Mouse (Mus musculus) testis, adult 2 months (tissue): Measurements from ENCODE around the gene 1700074P13Rik.

Experiments
- CTCF ChIP-seq: fragments of 200-500 bp; IDR thresholded peaks from 2 replicates; pipeline ENCODE4 v1.5.1; 2012; ENCODE audit warnings: low read depth, mild to moderate bottlenecking, inconsistent platforms, low read length, moderate library complexity; ENCODE audit not compliant: control insufficient read depth, insufficient read depth, insufficient replicate concordance
- POLR2A ChIP-seq: fragments of 200-500 bp; IDR thresholded peaks from 2 replicates; pipeline ENCODE4 v1.6.1; 2012; ENCODE audit warnings: low read depth, mild to moderate bottlenecking, inconsistent platforms, low read length, moderate library complexity; ENCODE audit not compliant: control insufficient read depth

GRCm38 (mm10) chr6:40894716-40895115 is 45.6 kb downstream of the 1700074P13Rik start:
- TF ChIP-seq POLR2A (no peak), CTCF (no peak)
